Mouse (Mus musculus): ENCODE data around the gene Tnni2. TPM values are rescaled to one million over a fixed set of nuclear protein-coding genes. Genes with fewer than 3 reads are reported as not detected.
"Not testable (repeated sequence)": the region's sequence is repeated elsewhere in the genome, so short reads cannot be mapped to it uniquely, and the experiment has no call there.

Tnni2 gene
- polyA plus RNA-seq (2016; fragmentation: Nextera tagmentation; extraction: Ambion mirVana), result 1.9 and 3.6 TPM in 2 replicates

GRCm38 (mm10) chr7:142441585-142441984, at the start of gene Tnni2:
Tnni2 (plus strand) TSS chr7:142441808.
- Histone ChIP-seq H3K4me3 (no peak within 1 kb of the TSS), H3K4me2 (replicated peaks) (no peak within 1 kb of the TSS), H3K9me3 (replicated peaks) (no peaks in the 10 kb centered on the region), H3K9ac (peak within 1 kb of the TSS; percentile 10; the same call in 1 of the 2 replicates), H3K4me1 (peaks cover 6% of the 10 kb centered on the region; the same call in 1 of the 2 replicates), H3K27me3 (no peaks in the 10 kb centered on the region), H3K27ac (no peak within 1 kb of the TSS), H3K36me3 (no peaks in the 10 kb centered on the region)
- WGBS, result 84% methylated on average over 9 of the region's 9 CpGs
- ATAC-seq (ENCODE audit: low FRiP score), result no peak

- Histone ChIP-seq H3K4me1 (no peaks in the 10 kb centered on the region), H3K27ac (no peak overlapping the region), H3K9me3 (replicated peaks) (no peaks in the 10 kb centered on the region), H3K4me3 (no peak overlapping the region), H3K9ac (no peak overlapping the region), H3K27me3 (0 out of 2 replicates have a peak, but pooled peaks cover 6% of the 10 kb centered on the region), H3K36me3 (no peaks in the 10 kb centered on the region), H3K4me2 (replicated peaks) (no peak overlapping the region)
- 30% methylated on average over 4 of the region's 4 CpGs for WGBS
- ATAC-seq (ENCODE audit: low FRiP score), result no peak
These were observed 48.4 kb upstream of the Tnni2 start for GRCm38 (mm10) chr7:142393191-142393590.

GRCm38 (mm10) chr7:142394261-142395190, 47.1 kb upstream of the Tnni2 start:
- Histone ChIP-seq H3K27ac (no peak overlapping the region), H3K27me3 (0 out of 2 replicates have a peak, but pooled peaks cover 6% of the 10 kb centered on the region), H3K9ac (no peak overlapping the region), H3K36me3 (no peaks in the 10 kb centered on the region), H3K4me1 (no peaks in the 10 kb centered on the region), H3K9me3 (replicated peaks) (no peaks in the 10 kb centered on the region), H3K4me3 (no peak overlapping the region), H3K4me2 (replicated peaks) (no peak overlapping the region)
- no peak for ATAC-seq (ENCODE audit: low FRiP score)
- 70% methylated on average over 6 of the region's 6 CpGs for WGBS

GRCm38 (mm10) chr7:142395472-142395871, 46.1 kb upstream of the Tnni2 start:
- no peak overlapping the region for H3K4me3 ChIP-seq
- H3K27me3 ChIP-seq, result 0 out of 2 replicates have a peak, but pooled peaks cover 4% of the 10 kb centered on the region
- no peak overlapping the region for H3K27ac ChIP-seq
- H3K36me3 ChIP-seq, result no peaks in the 10 kb centered on the region
- WGBS, result 84% methylated on average over 4 of the region's 4 CpGs
- no peaks in the 10 kb centered on the region for H3K9me3 ChIP-seq (replicated peaks)
- no peak overlapping the region for H3K4me2 ChIP-seq (replicated peaks)
- ATAC-seq (ENCODE audit: low FRiP score), result no peak
- H3K9ac ChIP-seq, result no peak overlapping the region
- H3K4me1 ChIP-seq, result no peaks in the 10 kb centered on the region

GRCm38 (mm10) chr7:142396611-142397010, 45.0 kb upstream of the Tnni2 start:
- ATAC-seq (ENCODE audit: low FRiP score), result no peak
- Histone ChIP-seq H3K4me3 (no peak overlapping the region), H3K9ac (no peak overlapping the region), H3K27me3 (no peaks in the 10 kb centered on the region), H3K36me3 (no peaks in the 10 kb centered on the region), H3K4me1 (no peaks in the 10 kb centered on the region), H3K4me2 (replicated peaks) (no peak overlapping the region), H3K27ac (no peak overlapping the region), H3K9me3 (replicated peaks) (no peaks in the 10 kb centered on the region)
- 91% methylated on average over 1 of the region's 1 CpGs for WGBS

- no peak overlapping the region for H3K27ac ChIP-seq
- H3K9me3 ChIP-seq (replicated peaks), result no peaks in the 10 kb centered on the region
- H3K9ac ChIP-seq, result no peak overlapping the region
- H3K27me3 ChIP-seq, result no peaks in the 10 kb centered on the region
- ATAC-seq (ENCODE audit: low FRiP score), result no peak
- no peak overlapping the region for H3K4me2 ChIP-seq (replicated peaks)
- H3K4me1 ChIP-seq, result no peaks in the 10 kb centered on the region
- 65% methylated on average over 2 of the region's 2 CpGs for WGBS
- no peak overlapping the region for H3K4me3 ChIP-seq
- no peaks in the 10 kb centered on the region for H3K36me3 ChIP-seq
These were observed 43.6 kb upstream of the Tnni2 start for GRCm38 (mm10) chr7:142398052-142398451.

- Histone ChIP-seq H3K4me3 (no peak overlapping the region), H3K9me3 (replicated peaks) (no peaks in the 10 kb centered on the region), H3K36me3 (no peaks in the 10 kb centered on the region), H3K4me2 (replicated peaks) (no peak overlapping the region), H3K9ac (no peak overlapping the region), H3K27ac (no peak overlapping the region), H3K4me1 (no peaks in the 10 kb centered on the region), H3K27me3 (no peaks in the 10 kb centered on the region)
- no peak for ATAC-seq (ENCODE audit: low FRiP score)
- 63% methylated on average over 1 of the region's 1 CpGs for WGBS
These were observed 42.4 kb upstream of the Tnni2 start for GRCm38 (mm10) chr7:142399250-142399649.

- Histone ChIP-seq H3K4me1 (no peaks in the 10 kb centered on the region), H3K36me3 (no peaks in the 10 kb centered on the region), H3K27ac (no peak overlapping the region), H3K9ac (no peak overlapping the region), H3K9me3 (replicated peaks) (no peaks in the 10 kb centered on the region), H3K4me3 (no peak overlapping the region), H3K27me3 (no peaks in the 10 kb centered on the region), H3K4me2 (replicated peaks) (no peak overlapping the region)
- no peak for ATAC-seq (ENCODE audit: low FRiP score)
- WGBS, result 76% methylated on average over 7 of the region's 7 CpGs
These were observed 41.4 kb upstream of the Tnni2 start for GRCm38 (mm10) chr7:142400112-142400749.

- H3K36me3 ChIP-seq, result no peaks in the 10 kb centered on the region
- H3K9ac ChIP-seq, result no peak overlapping the region
- no peak overlapping the region for H3K4me2 ChIP-seq (replicated peaks)
- H3K9me3 ChIP-seq (replicated peaks), result no peaks in the 10 kb centered on the region
- no peak for ATAC-seq (ENCODE audit: low FRiP score)
- no peaks in the 10 kb centered on the region for H3K4me1 ChIP-seq
- no peak overlapping the region for H3K27ac ChIP-seq
- WGBS, result 62% methylated on average over 7 of the region's 7 CpGs
- no peaks in the 10 kb centered on the region for H3K27me3 ChIP-seq
- H3K4me3 ChIP-seq, result no peak overlapping the region
These were observed 40.9 kb upstream of the Tnni2 start for GRCm38 (mm10) chr7:142400750-142401142.

- no peaks in the 10 kb centered on the region for H3K36me3 ChIP-seq
- H3K27ac ChIP-seq, result no peak overlapping the region
- WGBS, result 92% methylated on average over 4 of the region's 4 CpGs
- H3K4me3 ChIP-seq, result no peak overlapping the region
- ATAC-seq (ENCODE audit: low FRiP score), result no peak
- H3K9me3 ChIP-seq (replicated peaks), result no peaks in the 10 kb centered on the region
- no peak overlapping the region for H3K9ac ChIP-seq
- H3K4me2 ChIP-seq (replicated peaks), result no peak overlapping the region
- no peaks in the 10 kb centered on the region for H3K27me3 ChIP-seq
- no peaks in the 10 kb centered on the region for H3K4me1 ChIP-seq
These were observed 38.0 kb upstream of the Tnni2 start for GRCm38 (mm10) chr7:142403591-142403990.

- H3K4me1 ChIP-seq; H3K9ac ChIP-seq; H3K36me3 ChIP-seq; H3K4me2 ChIP-seq (replicated peaks); H3K27ac ChIP-seq; H3K4me3 ChIP-seq; H3K9me3 ChIP-seq (replicated peaks); ATAC-seq (ENCODE audit: low FRiP score); H3K27me3 ChIP-seq: not testable (repeated sequence)
- 84% methylated on average over 5 of the region's 5 CpGs for WGBS
These were observed 36.5 kb upstream of the Tnni2 start for GRCm38 (mm10) chr7:142405134-142405533.

GRCm38 (mm10) chr7:142407935-142408334, 33.7 kb upstream of the Tnni2 start:
- no peak for ATAC-seq (ENCODE audit: low FRiP score)
- H3K4me3 ChIP-seq, result no peak overlapping the region
- H3K9me3 ChIP-seq (replicated peaks), result no peaks in the 10 kb centered on the region
- H3K4me2 ChIP-seq (replicated peaks), result no peak overlapping the region
- no peaks in the 10 kb centered on the region for H3K4me1 ChIP-seq
- H3K9ac ChIP-seq, result no peak overlapping the region
- WGBS, result 66% methylated on average over 4 of the region's 4 CpGs
- no peaks in the 10 kb centered on the region for H3K27me3 ChIP-seq
- no peak overlapping the region for H3K27ac ChIP-seq
- H3K36me3 ChIP-seq, result no peaks in the 10 kb centered on the region
